Mouse (Mus musculus) lung, adult 2 months (tissue): Measurements from ENCODE around the gene Defb42. TPM values are rescaled to one million over a fixed set of nuclear protein-coding genes. Genes with fewer than 3 reads are reported as not detected.
A peak's percentile ranks its signal among the peaks of the same experiment; 100 is the strongest.

Experiments used
- DNase-seq: peaks from one replicate; pipeline ENCODE4 v3.0.0; 2022
- H3K4me1 ChIP-seq: fragments of 200-500 bp; 2 replicates; pipeline ENCODE4 v1.6.1; 2011; ENCODE audit warnings: low read length; ENCODE audit not compliant: control insufficient read depth, insufficient read depth
- H3K4me3 ChIP-seq: fragments of 200-500 bp; replicated peaks from 2 replicates; pipeline ENCODE3; 2011; ENCODE audit warnings: low read depth, mild to moderate bottlenecking, control low read depth, low read length; ENCODE audit errors: extremely low read depth
- CTCF ChIP-seq: fragments of 200-500 bp; IDR thresholded peaks from 2 replicates; pipeline ENCODE4 v1.5.1; 2011; ENCODE audit warnings: mild to moderate bottlenecking, low read length, control low read depth; ENCODE audit not compliant: insufficient read depth
- POLR2A ChIP-seq: fragments of 200-500 bp; IDR thresholded peaks from 2 replicates; pipeline ENCODE4 v1.6.1; 2011; ENCODE audit warnings: low read depth, mild to moderate bottlenecking, control low read depth, low read length, borderline replicate concordance; ENCODE audit errors: extremely low read depth
- WGBS: fragments of 180-500 bp; shearing (Covaris S2); methylation state at CpG from one replicate; pipeline ENCODE4 v1.1.7; 2018; 5-methylcytosine and 5-hydroxymethylcytosine counted together
- polyA plus RNA-seq: library from polyadenylated mRNA; depleted of rRNA; stranded (reverse); fragments of >200 nt; gene quantifications from 2 replicates; pipeline ENCODE4 v1.2.3, GENCODE M21; 2012; rRNA removed

Gene Defb42
- polyA plus RNA-seq, 1 experiment, result 0.76 TPM

DNA sequence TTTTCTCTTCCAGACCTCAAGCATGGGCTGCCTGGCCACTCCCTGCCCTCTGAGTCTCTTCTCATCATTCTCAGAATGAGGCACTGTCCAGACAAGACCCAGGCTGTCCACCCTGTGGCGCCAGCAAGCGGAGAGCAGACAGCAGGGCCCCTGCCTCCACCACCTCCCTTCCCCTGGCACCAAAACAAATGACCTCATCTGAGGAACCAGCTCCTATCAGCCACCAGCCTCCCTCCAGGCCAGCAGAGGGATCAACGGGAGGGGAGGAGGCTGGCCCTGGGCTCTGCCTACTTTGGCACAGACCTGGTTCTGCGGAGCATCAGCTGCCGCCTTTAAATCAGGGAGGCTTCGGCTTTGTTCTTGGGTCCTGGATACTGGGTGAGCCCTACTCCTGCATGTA lies 7.9 kb downstream of the Defb42 start:
- DNase-seq, result peak; percentile 45
- H3K4me1 ChIP-seq, result no peaks in the 10 kb centered on the region
- TF ChIP-seq CTCF, result peak; percentile 10; the same call in 1 of the 2 replicates
- peak; percentile 28; the same call in 1 of the 2 replicates for TF ChIP-seq POLR2A
- H3K4me3 ChIP-seq, result no peak overlapping the region
- WGBS, result 15% methylated on average over 6 of the region's 6 CpGs

DNA sequence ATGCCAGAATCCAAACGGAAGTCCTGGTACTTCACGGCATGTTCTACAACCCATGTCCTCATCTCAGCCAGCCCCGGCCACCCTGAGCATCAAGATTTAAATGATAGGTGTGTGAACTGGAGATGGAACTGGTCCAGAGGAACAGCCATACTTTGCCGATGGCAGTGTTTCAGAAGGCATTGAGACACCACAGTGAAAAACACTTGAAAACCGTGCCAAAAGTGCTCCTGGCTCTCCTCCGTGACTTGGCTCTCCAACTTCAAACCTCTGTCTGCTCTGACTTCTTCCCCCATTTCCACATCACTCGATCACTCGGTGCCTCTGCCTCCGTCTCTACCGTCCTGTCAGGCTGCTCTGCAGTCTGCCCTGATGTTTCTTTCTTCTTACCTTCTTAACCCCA lies 13.6 kb downstream of the Defb42 start:
- no peaks in the 10 kb centered on the region for H3K4me1 ChIP-seq
- DNase-seq, result no peak
- WGBS, result 52% methylated on average over 10 of the region's 10 CpGs
- H3K4me3 ChIP-seq, result no peak overlapping the region
- TF ChIP-seq CTCF (no peak), POLR2A (no peak)

DNA sequence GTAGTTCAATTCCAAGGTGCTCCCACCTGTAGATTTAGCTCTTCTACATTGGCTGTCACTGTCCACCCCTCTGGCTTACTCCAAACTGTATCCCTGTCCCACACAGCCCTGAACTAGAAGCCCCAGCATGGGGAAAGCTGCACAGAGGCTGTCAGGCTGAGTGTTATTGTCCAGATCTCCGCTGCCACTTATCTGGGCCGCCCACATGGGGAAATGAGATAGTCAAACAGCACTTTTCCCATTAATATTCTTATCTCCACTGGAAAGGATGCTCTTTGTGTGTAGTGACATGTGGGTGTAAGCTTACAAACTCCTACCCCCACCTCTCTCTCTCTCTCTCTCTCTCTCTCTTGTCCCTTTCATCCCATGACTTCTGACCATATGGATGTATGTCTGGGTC lies 15.4 kb downstream of the Defb42 start:
- TF ChIP-seq CTCF (no peak), POLR2A (no peak)
- DNase-seq, result no peak
- WGBS, result 63% methylated on average over 2 of the region's 2 CpGs
- Histone ChIP-seq H3K4me1 (no peaks in the 10 kb centered on the region), H3K4me3 (no peak overlapping the region)

DNA sequence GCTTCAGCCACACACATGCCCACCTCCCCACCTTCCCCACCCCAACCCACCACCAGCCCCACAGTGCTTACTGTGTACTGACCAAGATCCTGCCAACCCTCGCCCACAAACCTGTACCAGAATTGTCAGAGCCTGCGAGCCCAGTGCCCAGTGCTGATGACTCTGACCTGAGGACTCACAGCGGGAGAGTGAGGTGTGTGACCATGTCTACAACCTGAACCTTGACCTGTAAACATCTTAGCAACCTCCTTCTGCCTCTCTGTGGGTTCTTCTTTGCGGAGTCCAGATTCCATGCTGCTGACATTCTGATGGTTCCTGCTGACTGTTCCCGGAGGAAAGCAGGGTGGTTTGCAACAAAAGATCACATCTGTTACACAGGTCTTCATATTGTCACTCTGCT lies 18.6 kb downstream of the Defb42 start:
- WGBS, result 80% methylated on average over 5 of the region's 5 CpGs
- no peaks in the 10 kb centered on the region for H3K4me1 ChIP-seq
- no peak for DNase-seq

DNA sequence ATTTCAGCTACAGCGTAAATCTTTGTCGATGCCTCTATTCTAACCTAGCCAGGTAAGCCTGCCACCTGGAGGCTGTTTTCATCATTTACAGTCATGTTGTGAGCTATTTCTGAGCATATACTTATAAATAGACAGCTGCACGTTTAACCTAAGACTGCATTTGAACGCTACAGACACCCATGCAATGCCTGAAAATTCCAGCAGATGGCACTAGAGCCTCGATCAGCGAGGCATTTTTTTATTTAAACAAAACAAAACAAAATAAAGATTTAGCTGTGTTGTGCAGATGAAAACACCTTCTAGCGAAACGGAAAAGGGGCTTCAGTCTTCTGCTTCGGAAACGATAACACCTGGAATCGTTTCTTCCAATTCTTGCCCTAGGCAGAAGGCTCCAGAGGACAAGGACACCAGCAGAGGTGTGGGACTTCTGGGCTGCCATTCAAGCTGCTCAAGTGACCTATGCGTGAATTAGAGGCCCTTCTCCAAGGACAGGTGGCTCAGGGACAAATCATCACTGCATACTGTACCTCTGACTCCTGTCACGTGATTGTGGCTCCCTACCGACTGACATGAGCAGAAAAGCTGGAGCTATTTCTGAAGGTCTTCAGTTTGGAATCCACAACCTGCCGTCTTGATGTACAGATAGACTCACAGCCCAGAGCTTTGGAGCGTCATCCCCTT lies 20.0 kb downstream of the Defb42 start:
- TF ChIP-seq POLR2A (no peak), CTCF (peak; percentile 61; the same call in 1 of the 2 replicates)
- DNase-seq, result peak; percentile 64
- 26% methylated on average over 16 of the region's 16 CpGs for WGBS
- Histone ChIP-seq H3K4me3 (no peak overlapping the region), H3K4me1 (no peaks in the 10 kb centered on the region)

More for the DNA sequence above, 18.6 kb downstream of the Defb42 start:
- no peak for TF ChIP-seq POLR2A
- TF ChIP-seq CTCF, result no peak
- H3K4me3 ChIP-seq, result no peak overlapping the region

DNA sequence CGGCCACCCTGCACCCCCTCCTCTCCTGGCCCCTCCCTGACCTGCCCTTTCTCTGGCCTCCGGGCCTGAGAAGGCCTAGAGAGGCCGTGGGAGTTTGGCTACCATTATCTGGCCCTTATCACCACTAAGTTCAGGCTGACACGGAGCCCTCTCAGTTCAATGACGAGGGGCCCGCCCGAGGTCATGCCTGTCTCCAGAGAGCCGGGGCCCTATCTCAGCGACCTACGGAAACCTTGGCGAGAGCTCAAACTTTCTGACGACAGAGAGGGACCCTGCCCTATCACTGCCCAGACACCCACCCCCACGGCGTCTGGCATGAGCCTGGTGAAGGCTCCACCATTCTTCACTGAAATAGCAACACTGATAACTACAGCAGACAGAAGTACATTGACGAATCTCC lies 20.9 kb downstream of the Defb42 start:
- Histone ChIP-seq H3K4me3 (no peak overlapping the region), H3K4me1 (no peaks in the 10 kb centered on the region)
- no peak for DNase-seq
- TF ChIP-seq POLR2A (no peak), CTCF (no peak)
- WGBS, result 32% methylated on average over 15 of the region's 15 CpGs

Other genes with a start within 250 kb of the Defb42 start
- gene Wdfy2, start 209.3 kb upstream of the Defb42 start, polyA plus RNA-seq, result 6.4 and 9.5 TPM in 2 replicates
- not detected in 2 replicates for gene Defb48, start 62.5 kb upstream of the Defb42 start, polyA plus RNA-seq
- not detected in 2 replicates for gene Defb47, start 48.9 kb upstream of the Defb42 start, polyA plus RNA-seq
- gene Defb43, start 35.2 kb upstream of the Defb42 start, polyA plus RNA-seq, result not detected in 2 replicates
- not detected in 2 replicates for gene Defb30, start 3.0 kb downstream of the Defb42 start, polyA plus RNA-seq